Mouse (Mus musculus) gonadal fat pad, adult 2 months (tissue): ENCODE results near the gene Zcchc24. TPM values are rescaled to one million over a fixed set of nuclear protein-coding genes. Genes with fewer than 3 reads are reported as not detected.

Source experiments
- DNase-seq: peaks from one replicate; pipeline ENCODE4 v3.0.0-alpha.2; 2012; ENCODE audit warnings: low read depth
- polyA plus RNA-seq: library from polyadenylated mRNA; depleted of rRNA; stranded (reverse); fragments of >200 nt; gene quantifications from 2 replicates; pipeline ENCODE4 v1.2.3, GENCODE M21; 2012

The Zcchc24 gene
- polyA plus RNA-seq, 1 experiment: 46.7 TPM

- no peak for DNase-seq
Measured at GRCm38 (mm10) chr14:25718471-25718870, 50.4 kb downstream of the Zcchc24 start.

- no peak for DNase-seq
Measured at GRCm38 (mm10) chr14:25717718-25718117, 51.1 kb downstream of the Zcchc24 start.

GRCm38 (mm10) chr14:25716528-25716927 is 52.3 kb downstream of the Zcchc24 start:
- no peak for DNase-seq

DNA sequence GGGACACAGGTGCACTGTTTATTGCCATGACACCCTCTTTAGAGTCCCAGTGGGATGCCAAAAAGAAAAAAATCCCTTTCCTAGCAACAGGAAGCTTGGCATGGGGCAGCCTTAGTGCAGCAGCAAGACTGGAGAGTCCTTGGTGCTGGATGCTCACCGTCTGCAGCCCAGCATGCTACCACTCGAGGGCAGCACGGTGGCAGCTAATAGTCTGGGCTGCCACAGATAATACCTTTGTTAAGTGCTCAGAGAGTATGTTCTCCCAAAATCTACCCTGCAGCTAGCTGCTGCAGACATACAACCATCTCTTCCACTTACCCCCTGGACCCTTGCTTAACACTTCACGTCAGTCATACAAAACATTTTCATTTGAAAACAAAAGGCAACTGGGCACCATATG is 55.4 kb downstream of the Zcchc24 start:
- no peak for DNase-seq

- no peak for DNase-seq
Measured at GRCm38 (mm10) chr14:25711602-25712001, 57.2 kb downstream of the Zcchc24 start.

DNA sequence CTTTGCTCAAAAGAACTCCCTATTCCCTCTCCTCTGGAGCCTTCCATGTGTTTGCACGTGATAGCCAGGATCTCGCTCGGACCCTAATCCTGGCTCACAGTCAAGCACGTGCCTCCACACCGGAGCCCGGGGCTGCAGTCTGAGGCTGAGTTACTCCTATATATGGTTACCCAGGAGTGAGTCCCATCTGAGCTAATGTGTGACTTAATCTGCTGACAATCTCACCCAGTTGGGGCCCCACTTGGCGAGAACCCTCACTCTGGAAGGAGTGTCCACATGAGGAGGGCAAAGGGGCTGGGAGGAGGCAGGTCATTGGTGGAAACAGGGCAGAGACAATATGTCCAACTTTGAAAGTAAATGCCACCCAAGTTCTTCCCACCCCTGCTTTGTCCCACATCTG is 57.7 kb downstream of the Zcchc24 start:
- DNase-seq: no peak

- DNase-seq: no peak
Measured at GRCm38 (mm10) chr14:25710681-25711080, 58.2 kb downstream of the Zcchc24 start.

- DNase-seq: no peak
Measured at GRCm38 (mm10) chr14:25710073-25710472, 58.8 kb downstream of the Zcchc24 start.

- no peak for DNase-seq
Measured at GRCm38 (mm10) chr14:25708917-25709316, 59.9 kb downstream of the Zcchc24 start.

DNA sequence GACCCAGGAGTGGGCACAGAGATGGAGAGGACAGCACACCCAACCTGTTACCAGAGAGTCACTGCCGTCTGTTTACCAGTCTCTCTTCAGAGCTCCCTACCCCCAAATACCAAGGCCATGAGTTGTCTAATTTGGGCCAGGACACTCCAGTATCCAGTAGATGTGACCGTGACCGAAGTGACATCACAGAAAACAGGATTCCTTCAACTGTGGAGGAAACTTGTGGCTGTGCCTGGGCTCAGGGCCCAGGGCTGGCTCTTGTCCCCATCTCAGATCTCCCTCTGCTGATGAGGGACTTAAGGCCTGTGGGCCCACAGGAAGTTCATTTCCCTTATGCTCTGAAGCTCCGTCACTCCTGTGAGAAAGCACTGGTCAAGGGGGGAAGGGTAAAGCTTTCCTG is 60.4 kb downstream of the Zcchc24 start:
- no peak for DNase-seq

DNA sequence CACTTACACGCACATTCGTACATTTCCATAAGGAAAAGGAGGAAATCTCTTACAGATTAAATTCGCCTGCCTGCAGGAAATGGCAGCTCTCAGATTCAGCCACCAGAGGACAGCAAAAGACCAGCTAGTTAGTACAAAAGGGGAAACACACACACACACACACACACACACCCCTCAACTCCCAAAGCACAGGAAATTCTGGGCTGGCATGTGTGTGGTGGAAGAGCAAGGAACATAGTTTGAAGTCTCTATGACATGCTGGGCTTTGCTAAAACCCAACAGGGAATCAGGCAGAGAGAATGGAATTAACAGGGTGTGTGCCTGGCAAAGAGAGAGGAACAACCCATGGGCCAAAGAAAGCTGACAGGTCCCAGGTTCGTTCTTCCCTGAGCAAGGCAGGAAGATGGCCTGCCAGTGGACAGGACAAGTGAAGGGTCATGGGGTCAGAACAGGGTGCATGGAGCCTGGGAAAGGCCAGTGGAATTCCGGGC is 61.1 kb downstream of the Zcchc24 start:
- DNase-seq: no peak

DNA sequence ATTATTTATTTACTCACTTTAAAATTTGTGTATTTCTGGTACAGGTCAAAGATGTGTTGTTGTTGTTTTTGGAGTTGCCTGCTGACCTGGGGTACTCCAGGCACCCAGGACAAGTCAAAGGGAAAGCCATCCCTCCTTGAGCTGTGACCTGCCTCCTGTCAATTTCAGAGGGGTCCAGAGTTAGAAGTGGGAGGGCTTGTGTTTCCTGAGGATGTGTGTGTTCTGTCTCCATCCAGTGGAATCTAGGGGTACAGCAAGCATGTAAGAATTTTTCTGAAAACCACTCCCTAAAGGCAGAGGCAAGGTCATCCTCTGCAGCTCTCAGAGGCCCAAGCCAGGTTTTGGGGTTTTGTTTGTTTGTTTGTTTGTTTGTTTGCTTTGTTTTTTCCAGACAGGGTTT is 66.9 kb downstream of the Zcchc24 start:
- no peak for DNase-seq

DNA sequence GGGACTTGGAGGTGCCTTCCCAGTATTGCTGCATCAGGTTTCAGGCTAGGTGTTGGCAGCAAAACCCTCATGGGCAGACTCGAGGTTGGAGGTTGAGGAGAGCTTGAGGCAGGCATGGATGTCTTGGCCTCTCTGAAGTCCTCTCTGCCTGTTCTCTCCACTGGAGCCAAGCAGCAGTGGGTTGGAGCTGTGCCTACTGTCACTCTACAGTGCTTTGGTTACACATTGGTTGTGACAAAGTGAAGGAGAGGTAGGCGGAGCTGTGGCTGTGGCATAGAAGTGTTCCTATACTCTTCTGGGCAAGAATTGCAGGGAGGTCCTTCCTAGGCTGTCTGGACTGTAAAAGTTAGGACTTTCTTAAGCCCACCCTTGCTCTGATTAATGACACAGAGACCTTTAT is 72.5 kb downstream of the Zcchc24 start:
- DNase-seq: no peak

DNA sequence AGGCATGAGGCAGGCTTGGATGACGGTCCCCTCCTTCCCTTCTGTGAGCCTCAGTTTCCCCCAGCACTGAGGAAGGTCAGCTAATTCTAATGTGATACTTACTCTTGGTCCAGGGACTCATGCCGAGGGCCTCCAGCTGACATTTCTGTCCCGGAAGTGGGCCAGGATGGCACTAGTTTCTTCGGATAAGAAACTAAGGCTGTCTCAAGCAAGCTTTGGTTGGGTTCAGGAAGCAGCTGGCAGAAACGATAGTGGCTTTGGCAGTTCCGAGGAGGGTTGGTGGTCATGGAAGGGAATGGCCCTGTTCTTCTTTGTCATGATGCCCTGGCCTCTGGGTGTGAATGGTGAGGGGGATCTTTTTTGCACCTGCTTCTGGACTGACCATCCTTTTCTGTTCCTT is 73.8 kb downstream of the Zcchc24 start:
- DNase-seq: no peak

- DNase-seq: no peak
Measured at GRCm38 (mm10) chr14:25694569-25694897, 74.3 kb downstream of the Zcchc24 start.

GRCm38 (mm10) chr14:25693888-25694568 is 74.8 kb downstream of the Zcchc24 start, which contains the start of gene Ppif:
Gene Ppif (plus strand): TSS chr14:25694154.
- no peak for DNase-seq

GRCm38 (mm10) chr14:25693271-25693887 is 75.5 kb downstream of the Zcchc24 start:
- DNase-seq: no peak

- DNase-seq: no peak
Measured at GRCm38 (mm10) chr14:25686983-25687901, 81.6 kb downstream of the Zcchc24 start.

- DNase-seq: no peak
Measured at GRCm38 (mm10) chr14:25686216-25686945, 82.5 kb downstream of the Zcchc24 start.

DNA sequence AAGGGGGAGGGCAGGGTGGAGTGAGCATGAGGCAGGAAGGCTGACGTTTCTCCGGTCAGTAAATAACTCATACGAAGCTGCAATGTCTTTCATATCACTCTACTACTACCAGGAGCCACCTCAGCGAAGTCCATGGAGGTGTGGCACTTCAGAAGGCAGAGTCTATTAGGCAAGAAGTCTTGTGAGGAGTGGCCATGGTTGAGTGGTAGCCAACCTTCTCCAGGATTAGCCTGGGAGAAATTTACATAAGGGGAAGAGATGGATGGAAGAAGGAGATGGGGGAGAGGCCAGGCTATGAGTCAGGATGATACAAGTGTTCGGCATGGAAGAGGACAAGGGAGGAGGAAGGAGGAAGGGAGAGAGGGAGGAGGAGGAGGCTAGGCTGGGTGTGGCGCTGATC is 86.8 kb downstream of the Zcchc24 start:
- no peak for DNase-seq

DNA sequence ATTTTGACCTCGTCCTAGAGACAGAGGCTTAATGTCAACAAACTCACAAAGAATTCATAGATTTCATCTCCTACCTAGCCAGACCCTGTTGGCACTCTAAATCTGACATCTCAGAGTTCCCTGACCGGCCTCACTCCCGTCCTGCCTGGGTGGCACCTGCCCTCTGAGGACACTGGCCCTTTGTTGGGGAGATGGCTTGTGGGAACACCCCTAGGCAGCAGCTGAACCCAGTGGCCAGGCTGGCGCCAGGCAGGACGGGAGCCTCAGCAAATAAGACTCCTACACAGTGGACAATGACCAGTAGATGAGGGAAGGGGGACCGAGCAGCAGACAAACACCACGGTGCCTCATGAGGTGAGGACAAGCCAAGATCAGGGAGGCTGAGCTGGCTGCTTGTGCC is 89.2 kb downstream of the Zcchc24 start:
- no peak for DNase-seq

- DNase-seq: no peak
Measured at GRCm38 (mm10) chr14:25667587-25667986, 101.3 kb downstream of the Zcchc24 start.
